Mouse (Mus musculus) spleen, adult 18-20 months (tissue): ENCODE data around the gene Faim.

ENCODE experiments used
- DNase-seq, 2 experiments: peaks; one replicate each; pipeline ENCODE4 v3.0.0; 2022; ENCODE audit warnings: mixed read lengths in 2 of 2

The Faim gene

DNA sequence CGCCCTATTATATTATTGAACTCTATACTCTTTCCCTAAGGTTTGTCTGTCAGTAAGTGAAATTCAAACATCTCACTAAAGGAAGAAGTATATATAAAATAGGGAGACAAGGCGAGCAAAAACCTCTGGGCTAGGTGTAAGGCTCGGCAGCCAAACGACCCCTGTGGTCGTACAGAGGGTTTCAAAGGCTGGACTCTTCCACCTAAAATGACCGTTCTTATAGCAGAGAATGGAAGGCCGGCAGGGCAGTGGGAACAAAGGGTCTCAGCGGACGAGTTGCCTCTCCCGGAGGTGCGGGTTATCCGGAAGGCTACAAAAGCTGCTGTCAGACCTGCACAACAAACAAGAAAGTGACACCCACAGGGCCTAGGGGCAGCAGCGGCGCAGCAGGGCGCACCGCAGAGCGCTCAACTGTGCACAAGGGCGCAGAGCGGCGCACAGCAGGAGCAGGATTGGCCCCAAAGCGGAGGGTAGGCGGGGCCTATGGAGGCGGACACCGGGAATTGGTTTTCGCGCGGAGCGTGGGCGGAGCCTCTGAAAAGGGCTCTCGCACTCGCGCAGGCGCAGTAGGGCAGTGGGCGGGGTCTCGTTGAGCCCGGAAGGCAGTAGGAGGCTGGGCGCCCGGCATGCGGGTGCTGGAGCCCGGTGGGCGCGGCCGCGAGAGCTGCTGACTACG is at the start of gene Faim:
Gene Faim, plus strand, starts transcription at position 574 of the 676 bp plus-strand sequence.
- peak; percentile 100 for DNase-seq

DNA sequence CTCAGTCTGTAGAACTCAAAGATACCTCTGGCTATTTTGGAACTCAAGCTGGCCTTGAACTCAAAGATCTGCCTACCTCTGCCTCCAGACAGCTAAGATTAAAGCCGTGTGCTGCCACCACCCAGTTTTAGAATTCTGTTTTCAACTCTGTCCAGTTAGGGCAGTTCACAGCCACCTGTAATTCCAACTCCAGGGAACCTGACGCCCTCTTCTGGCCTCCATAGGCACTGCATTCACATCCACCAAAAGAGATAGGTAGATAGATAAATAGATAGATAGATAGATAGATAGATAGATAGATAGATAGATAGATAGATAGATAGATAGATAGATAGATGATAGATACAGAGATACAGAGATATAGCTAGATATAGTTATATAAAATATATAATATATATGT is 46.9 kb upstream of the Faim start:
- no peak for DNase-seq

DNA sequence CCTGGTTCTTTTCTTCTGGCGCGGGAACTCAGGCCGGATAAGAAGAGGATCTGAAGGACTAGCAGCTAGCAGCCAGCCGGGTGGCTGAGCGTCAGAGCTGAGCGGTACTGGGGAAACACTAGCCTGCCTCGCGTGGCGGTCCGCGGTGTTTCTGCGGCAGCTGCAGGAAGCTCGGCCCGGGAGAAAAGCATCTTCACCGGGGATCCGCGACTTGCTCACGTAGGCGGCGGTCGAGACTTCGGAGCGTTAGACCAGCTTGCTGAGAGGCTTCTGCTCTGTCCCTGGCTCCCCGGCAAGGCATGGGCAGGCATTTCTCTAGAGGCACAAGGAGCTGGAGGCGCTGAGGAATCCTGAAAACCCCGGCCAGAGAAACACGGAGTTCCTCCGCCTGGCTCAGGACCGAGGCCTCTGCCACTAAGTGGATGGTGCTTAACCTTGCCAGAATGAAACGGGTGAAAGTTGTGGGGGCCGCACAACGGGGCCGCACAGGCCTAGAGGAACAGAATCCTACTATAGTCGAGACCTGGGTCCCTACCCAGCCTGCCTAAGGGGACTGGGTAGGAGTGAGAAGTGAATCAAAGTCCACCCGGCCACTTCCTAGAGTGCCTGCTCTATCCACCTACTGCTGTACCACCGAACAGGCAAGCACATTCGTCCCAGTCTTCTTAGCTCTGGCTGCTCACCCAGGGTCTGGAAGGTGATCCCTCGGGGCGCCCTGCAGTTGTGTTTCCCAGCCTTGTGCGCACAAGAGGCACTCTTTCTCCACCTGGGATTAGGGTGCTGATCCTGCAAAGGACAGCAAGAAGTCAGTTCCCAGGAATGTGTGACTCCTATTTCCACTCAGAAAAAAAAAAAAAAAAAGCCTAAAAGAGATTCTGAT is 33.8 kb upstream of the Faim start:
- DNase-seq = no peak

DNA sequence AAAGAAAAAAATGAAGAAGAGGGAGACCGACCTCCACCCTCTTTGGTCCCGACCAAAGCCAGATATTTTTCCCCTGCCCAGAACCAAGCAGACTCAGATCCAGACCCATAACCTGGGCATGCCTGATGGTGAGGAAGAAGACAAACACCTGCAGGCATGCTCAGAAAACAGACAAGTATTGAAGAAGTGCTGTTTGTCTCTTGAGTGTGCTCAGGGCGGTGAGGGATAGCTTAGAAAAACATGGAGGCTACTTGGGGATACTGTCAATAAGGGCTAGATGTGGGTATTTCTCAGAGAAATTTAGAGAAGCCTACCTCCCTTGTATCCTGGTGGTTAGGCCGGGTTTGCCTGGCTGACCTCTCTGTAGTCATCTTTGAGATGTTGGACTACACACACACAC is 32.9 kb upstream of the Faim start:
- no peak for DNase-seq

DNA sequence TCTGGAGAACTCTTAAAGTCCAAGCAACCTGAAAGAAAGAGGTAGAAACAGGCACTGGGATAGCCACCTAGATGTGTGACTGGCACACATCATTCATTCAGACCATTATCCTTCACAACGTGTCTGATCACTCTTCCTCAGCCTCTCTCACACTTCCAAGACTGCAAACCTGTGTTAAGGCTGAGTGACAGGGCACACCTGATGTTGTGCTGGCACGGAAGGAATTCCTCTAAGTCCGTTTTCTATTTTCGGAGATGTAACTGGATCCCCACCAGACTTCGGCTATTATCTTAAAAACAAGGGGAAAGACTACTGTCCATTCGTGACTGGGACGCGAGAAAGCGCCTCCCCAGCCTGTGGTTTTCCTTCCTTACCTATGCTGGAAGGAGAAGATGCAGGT is 32.3 kb upstream of the Faim start:
- no peak for DNase-seq

DNA sequence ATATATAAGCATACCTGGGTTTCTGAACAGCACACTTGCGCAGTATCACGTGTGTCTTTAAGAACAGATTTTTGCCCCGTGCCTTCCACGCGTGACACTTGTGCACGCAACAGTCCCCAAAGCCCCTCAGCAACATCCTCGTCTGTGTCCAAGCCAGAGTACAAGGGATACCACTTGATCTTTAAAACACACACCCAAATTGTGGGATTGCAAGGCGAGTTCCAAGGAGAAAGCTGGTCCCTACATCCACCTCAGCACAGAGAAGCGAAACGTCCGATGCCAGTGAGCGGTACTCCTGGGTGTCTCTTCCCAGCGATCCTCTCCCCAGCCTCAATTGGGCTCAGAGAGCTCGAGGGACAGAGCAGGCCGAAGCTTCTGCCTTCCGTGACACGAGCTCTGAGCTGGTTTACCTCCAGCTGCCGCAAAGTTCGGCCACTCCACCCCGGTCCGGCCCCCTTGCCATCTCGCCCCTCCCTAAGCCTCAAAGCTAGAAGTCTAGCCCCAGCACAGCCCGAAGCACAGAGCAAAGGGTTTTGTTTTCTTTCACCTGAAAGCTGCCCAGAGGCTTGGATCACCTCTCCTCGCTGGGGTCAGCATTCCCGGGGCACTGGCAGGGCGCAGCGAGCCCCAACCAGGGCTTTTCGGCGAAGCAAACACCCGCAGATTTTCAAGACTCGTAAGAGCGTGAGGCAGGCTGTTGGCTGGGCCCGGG is 31.6 kb upstream of the Faim start:
- no peak for DNase-seq

DNA sequence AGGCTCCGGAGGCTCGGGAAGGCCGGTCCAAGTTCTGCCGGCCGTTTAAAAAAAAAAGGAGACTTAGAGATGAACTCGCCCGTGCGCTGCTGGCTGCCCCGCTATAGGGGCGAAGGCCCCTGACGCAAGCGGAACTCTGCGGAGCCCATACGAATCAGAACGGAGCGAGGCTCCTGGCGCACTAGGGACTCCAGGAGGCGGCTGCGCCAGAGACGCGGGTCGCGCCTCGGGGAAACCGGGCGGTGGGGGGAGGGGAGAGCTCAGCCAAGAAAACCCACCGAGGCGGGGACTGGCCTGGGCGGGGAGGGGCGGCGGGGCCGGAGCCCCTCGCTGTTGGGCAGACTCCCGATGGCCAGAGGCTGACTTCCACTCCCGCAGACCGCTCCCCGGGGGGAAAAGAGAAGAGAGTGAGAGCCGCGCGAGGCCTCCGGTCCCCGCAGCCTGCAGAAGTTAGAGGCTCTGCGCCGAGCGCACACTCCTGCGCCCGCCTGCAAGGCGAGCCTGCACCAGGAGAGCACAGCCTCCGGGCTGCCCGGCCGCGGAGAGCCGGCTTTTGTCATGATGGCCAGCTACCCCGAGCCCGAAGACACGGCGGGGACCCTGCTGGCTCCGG is 31.0 kb upstream of the Faim start, which contains the start of gene Foxl2:
Gene Foxl2, plus strand, starts transcription at position 186 of the 613 bp plus-strand sequence.
- no peak for DNase-seq

DNA sequence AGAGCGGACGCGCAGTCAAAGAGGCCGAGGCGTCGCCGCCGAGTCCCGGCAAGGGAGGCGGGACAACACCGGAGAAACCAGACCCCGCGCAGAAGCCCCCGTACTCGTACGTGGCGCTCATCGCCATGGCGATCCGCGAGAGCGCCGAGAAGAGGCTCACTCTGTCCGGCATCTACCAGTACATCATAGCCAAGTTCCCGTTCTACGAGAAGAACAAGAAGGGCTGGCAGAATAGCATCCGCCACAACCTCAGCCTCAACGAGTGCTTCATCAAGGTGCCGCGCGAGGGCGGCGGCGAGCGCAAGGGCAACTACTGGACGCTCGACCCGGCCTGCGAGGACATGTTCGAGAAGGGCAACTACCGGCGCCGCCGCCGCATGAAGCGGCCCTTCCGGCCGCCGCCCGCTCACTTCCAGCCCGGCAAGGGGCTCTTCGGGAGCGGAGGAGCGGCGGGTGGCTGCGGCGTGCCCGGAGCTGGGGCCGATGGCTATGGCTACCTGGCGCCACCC is 30.4 kb upstream of the Faim start:
- DNase-seq = no peak

DNA sequence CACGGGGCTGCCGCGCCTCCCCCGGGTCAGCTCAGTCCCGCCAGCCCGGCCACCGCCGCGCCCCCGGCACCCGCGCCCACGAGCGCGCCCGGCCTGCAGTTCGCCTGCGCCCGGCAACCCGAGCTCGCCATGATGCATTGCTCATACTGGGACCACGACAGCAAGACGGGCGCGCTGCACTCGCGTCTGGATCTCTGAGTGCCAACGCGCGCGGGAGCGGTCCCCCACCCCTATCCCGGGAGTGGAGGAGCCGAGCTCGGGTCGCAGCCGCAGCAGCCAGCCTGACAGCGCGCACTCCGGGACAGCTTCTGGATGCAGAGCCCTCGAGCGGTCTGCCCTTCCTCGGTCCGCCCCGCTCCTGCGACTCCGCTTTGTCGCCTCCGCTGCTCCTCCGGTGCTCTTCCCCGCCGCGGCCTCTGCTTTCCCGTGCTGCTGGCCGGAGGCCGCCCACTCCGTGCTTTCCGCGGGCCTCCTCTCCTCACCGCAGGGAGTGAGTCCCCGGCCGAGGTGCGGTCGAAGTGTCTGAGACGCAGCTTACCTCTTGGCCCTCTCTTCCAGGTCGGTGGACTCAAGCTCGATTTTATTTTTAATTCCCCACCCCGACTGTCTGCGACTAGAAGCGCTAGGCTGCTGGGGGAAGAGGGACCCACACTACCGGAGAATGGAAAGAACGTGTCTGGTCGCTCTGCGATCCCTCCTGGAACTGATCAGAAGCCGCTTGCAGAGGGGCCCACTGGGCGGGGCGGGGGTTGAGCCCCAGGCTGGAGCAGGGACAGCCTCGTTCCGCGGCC is 29.4 kb upstream of the Faim start:
- DNase-seq = no peak

DNA sequence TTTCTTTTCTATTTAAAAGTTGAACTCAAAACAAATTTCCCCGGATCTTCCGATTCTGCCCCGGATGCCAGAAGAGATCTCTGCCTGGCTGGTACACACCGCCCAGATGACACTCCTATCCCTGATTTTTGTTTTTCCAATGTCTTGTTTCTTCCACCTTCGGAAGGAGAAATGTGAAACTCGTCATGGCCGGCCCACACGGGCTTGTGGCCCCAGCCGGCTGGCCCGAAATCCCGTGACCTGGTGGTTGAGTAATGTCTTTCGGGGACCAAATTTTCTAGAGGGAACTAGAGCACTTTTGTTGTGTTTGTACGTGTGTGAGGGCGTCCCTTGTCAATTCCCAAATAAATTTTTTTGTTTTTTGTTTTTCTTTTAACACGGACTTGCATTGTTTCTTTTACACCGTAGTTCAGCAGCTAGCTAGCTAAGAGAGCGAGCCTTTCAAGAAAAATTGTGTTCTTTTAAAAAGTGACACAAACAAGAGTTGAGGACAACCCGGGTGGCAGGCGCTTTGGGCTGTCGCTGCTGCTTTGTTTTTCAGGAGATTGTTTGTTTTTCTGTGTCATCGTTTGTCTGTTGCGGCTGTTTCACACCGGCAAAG is 28.3 kb upstream of the Faim start:
- DNase-seq = no peak

DNA sequence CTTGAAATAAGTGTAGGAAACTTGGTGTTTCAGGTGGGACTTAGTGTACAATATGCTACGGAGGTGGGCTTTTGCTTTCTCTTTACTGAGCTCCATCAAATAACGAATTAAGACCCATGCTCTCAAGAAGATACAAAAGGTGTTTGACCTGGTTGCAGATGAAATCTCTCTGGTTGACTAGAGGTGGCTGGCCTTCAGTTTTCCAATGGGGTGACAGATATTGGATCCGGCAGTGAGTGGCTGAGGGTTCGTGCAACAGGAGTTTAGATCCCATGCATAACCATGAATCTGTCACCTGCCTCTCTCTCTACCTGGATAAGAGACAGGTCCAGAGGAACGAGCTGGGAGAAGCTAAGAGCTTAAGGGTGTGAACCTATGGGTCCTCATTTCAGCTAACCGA is 27.5 kb upstream of the Faim start:
- no peak for DNase-seq

DNA sequence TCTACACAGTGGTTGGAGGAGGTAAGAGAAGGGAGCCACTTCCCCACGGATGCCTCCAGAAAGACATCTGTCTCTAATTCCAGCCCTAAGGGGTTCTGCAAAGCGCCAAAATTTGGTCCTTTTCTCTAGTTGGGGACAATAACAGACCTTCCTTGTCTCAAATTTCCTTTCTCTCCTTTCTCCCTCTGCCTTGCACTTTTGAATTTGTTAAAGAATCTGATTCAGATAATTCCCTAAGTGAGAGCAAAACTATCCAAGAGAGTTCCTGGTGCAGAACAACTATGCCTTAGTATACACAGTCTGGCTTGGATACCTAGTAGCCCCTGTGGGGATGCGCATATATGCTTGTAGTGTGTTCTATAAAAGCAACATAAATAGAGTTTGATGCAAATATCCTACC is 26.3 kb upstream of the Faim start:
- DNase-seq = no peak

DNA sequence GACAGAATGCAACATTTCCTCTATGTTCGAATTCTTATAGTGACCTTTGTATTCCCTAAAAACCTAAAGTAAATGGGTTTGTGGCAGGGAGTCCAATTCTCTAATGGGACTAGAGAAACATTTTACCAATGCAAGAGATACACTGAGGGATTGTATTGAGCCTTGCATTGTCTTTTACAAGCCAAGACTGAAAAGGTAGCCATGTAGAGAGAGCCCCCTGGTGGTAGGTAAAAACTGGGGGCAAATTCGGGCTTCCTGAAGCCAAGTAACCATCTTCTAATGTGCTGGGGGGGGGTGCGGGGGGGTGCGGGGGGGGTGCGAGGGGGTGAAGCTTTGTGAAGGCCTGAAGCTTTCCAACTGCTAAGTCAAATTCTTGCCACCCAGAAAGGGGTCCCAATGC is 25.8 kb upstream of the Faim start:
- DNase-seq = no peak

DNA sequence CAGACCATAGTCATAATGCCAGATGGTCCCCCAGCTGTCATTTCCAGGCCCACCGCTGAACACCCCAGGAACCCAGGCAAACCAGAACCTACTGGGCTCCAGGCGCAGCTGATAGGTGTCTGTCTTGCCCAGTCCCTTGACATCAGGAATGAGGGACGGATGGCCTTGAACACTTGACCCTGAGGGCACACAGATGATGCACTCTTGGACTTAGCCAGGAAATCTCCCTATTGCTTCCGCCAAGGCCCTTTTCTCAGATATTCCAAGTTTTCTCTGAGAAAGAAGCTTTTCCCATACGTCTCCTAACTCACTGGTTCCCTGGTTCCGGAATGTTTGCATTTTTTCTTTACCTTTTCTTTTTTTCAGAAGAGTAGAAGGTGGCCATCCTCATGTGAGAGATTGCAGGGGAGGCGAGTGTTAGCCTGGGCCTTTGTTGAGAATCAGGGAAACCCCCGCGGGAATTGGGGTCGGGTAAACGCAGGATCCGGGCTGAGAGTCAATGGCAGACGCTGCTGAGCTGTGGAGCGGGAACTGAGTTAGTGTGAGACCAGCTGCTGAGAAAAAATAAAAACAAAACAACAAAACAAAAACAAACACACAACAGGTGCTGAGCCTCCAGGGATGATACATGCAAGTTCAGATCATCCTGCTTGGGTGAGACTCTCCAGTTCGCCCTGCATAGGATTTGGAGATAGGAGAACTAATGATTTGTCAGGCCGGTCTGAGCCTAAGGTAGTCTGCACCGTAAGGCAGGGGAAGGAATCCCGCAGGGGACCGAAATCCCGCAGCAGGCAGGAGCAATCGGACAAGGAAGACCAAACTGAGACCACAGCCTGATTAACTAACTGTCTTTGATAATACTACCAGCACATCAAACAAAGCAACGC is 24.3 kb upstream of the Faim start:
- DNase-seq = no peak

DNA sequence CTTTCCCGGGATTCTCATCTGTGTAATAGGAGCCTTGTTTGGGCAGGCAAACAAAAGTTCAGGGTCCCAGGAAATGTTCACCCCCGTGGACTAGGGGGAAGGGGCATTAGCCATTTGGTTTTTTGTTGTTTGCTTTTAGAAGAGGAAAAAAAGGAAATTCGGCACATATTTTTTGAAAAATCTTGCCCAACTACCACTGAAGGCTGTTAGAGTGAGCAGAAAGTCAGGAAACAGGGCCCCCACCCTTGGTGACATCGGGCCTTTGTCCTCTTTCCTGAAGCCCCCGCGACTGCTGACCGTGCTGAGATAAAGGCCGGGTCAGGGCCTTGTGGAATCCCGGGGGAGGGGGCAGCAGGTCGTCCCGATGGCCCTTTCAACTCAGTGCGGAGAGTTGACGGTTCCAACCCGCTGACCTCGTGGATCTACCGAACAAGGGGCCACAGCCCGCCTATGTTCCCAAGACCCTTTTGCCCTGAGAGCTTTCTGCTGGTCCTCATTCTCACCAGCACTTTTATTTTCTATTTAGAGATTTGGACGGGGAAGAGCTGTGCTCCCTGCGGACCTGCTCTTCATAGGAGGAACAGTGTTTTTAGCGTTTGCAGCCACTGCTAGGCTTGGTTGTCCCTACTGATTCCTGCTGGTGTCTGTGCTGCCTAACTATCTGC is 23.6 kb upstream of the Faim start:
- no peak for DNase-seq

DNA sequence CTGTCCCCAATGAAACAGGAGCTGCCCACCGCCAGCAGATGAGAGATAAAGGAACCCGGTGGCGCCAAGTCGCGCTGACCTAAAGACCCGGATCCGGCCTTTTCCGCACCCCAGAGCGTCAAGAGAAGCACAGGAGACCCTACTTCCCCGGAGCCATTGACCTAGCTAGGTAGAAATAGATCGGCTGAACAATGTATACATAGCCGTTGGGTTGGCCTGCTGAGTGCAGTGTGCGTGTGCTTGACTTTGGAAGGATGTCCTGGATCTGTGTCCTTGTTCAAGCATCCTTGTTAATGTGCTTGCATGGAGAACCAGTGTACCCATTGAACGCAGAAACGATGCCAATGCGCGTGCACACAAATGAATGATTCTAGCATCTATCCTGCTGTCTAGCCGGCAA is 22.5 kb upstream of the Faim start:
- no peak for DNase-seq

DNA sequence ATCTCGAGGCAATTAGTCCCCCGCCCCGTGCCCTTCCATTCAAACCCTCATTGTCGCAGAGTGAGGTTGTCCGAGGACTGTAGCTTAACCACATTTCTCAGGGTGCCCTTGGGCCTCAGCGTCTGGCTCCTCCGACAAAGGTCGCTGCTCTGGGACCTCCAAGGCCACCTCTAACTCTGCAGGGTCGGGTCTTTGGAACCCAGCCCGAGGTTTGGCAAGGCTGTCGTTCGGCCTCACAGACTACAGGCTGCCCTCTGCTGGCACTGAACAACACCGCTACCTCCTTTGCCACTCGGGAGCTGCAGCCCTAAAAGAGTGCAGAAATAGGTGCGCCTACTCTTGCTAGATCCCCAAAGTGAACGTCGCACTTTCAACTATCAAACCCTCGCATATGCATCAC is 21.1 kb upstream of the Faim start:
- no peak for DNase-seq

DNA sequence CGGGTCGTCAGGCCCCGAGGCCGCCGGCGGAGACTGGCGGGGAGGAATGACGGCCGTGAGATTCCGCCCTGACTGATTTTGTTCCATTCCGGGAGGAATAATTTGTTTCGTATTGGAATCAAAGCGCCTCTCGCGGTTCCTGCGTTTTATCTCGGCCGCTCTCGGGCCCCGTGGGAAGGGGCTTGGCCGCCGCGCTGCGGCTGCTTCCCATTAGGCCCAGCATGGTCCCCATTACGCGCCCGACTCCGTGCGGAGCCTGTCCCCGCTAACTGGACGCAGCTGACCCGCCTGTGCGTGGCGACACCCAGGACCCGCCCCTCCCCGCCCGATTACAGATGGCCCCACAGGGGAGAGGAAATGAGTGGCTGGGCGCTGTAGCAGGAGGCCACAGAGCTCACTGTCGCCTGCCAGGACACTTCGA is 13.1 kb upstream of the Faim start:
- no peak for DNase-seq

DNA sequence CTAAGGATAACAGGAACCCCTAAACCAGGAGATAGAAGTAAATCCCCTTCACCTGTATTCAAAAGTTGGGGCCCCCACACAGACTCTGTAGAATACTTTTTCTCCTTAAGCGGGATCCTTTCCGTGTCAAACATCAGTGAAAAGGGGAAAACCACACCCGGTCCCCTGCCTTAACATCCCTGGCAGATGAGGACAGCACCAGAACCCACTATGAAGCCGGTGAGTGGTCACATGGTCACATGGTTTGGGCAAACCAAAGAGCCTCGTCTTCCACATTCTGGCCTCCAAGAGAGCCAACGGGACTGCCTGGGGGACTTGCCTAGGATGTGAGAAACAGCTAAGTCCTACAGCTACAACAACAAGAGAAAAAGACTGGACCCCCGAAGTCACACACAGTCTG is 12.6 kb upstream of the Faim start:
- no peak for DNase-seq

DNA sequence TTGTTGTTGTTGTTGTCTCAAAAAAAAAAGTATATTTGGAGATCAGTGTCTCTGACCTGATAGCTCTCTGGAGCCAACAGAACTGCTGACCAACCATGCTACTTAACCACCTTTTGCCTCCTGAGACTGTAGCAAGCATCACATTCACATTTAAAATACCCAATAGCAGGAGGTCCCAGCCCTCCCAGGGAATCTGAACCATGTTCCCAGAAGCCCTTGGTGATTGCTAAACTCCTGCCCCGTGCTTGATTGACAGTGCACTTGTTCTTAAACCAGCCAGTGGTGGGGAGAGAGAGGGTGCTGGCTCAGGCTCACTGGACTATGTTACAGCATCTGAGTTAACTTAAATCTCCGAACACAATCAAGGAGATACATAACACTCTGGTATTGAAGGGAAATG is 11.3 kb upstream of the Faim start:
- no peak for DNase-seq
